Mouse (Mus musculus) megakaryocyte, adult 5-6 weeks (primary cell): ENCODE data around the gene Dgcr2. TPM values are rescaled to one million over a fixed set of nuclear protein-coding genes. Genes with fewer than 3 reads are reported as not detected.

Experiments used
- ATAC-seq: 2 replicates; pipeline ENCODE4 v1.8.0; 2016; ENCODE audit warnings: mild to moderate bottlenecking, inconsistent platforms; ENCODE audit not compliant: poor library complexity, severe bottlenecking
- total RNA-seq, 2 experiments: library from RNA; stranded (forward) in 1 of 2; stranded (reverse) in 1 of 2; fragments of 153-499, 151-499 nt in 1 of 2; fragments of 221-1000, 200-1000 nt in 1 of 2; gene quantifications; 2 replicates each; pipeline versions ENCODE4 v1.2.3 to v1.2.4; 2015 to 2017

Gene Dgcr2
- 16.1 and 20.5 TPM in 2 replicates for total RNA-seq (2015)
- total RNA-seq (2017): 32.9 and 35.6 TPM in 2 replicates

DNA sequence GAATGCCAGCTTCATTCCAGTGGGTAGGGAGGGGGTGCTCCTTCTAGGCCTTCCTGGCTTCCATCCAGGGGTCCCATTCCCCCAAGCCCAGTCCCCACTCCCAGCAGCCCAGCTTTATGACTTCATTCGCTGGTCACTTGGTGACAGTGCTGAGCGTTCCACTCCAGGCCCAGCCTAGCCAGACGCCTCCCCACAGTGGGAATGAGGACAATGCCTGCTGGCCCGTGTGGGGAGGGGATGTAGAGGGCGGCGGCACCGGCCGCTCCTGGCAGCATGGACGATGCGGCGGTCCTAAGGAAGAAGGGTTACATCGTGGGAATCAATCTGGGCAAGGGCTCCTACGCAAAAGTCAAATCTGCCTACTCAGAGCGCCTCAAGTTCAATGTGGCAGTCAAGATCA lies at the start of gene Dgcr2, which contains the start of gene Tssk2:
Gene Dgcr2 (minus strand): TSS at position 101 of the 400 bp plus-strand sequence.
Gene Tssk2 (plus strand): TSS at position 176 of the 400 bp plus-strand sequence.
- ATAC-seq: no peak

DNA sequence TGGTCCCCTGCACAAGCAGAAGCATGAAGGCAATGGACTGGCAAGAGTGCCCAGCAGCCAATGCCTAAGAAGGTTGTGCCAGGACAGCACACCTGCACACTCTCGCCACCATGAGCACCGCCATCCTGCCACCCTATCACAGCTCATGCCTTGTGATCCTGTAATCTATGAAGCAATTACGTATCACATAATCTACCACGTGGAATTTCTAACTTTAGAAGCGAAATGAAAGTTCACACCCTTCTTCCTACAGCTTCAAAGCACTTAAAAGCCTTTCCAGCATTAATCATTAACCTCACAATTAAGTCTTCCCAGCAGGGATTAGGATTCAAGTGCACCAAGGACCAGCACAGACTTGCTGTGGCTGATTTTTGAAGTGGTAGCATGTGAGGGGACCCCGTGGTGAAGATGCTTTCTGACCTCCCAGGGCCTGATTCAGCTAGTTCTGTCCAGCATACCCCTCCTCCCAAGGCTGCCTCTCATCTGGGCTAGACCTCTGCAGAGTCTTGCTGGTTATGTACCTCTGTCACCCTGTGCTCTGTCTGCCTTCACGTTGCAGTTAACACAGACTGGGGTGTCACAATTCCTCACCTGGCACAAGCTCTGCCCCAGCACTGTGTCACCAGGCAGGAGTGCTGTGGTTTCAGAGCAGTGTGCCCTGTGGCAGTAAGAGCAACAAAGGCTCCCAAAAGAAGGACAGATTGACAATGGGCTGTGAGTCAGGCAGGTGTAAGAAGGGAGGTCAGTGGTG lies 46.9 kb upstream of the Dgcr2 start:
- no peak for ATAC-seq

DNA sequence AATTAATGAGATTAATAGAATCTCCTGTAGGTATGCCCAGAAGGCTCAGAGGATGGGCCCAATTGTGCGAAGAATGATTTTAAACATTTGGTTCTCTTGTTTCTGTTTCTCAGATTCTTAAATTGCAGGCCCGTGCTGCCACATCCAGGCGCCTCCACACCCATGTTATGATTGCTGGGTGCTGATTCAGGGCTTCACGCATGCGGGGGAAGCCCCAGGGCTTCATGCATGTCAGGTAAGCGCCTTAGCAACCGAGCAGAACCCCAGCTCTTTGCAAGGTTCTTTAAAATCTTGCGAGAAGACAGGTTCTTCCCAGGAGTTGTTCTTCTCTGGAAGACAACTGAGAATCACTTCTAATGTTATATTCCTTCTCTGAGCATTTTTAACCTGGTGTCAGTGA lies 45.1 kb upstream of the Dgcr2 start:
- no peak for ATAC-seq

DNA sequence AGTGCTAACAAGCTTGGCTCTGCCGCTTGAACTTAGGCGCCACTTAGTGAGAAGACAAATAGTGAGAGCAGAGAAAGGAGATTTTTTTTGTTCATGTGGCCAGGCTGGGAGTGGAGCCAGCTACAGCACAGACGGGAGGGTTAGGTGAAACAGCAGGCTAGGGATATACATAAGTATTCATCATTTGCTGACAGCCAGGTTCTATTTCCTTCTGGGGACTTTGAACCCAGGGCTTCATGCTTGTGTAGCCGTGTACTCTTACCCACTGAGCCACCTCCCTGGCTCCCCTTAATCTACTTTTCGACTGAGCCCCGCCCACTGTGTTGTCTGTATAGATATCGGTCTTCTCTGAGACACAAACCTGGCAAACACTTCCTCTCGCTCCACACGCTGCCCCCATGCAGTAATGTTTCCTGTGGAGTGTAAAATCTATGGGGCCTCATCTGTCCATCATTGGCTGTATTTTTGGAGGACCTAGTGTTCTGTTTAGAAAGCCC lies 40.9 kb upstream of the Dgcr2 start:
- ATAC-seq: 0 out of 2 replicates have a peak, but pooled peaks have one; percentile 4

DNA sequence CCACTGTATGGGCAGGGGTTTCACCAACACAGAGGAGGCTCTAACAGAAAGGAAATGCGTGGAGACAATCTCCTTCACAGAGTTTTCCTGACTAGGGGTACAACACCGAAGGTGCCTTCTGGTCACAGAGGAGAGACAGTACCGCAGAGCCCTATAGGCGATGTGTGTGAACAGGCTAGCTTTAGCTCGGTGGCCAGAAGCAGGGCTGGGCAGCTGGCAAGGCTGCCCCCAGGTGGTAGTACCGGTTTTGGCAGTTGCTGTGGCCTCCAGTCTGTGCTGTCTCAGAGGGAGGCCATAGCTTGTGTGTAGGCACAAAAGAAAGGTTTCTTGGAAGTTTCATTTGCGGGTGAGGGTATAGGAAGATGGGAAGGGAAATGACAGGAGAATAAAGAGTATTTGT lies 40.5 kb upstream of the Dgcr2 start:
- ATAC-seq: peak; percentile 96

DNA sequence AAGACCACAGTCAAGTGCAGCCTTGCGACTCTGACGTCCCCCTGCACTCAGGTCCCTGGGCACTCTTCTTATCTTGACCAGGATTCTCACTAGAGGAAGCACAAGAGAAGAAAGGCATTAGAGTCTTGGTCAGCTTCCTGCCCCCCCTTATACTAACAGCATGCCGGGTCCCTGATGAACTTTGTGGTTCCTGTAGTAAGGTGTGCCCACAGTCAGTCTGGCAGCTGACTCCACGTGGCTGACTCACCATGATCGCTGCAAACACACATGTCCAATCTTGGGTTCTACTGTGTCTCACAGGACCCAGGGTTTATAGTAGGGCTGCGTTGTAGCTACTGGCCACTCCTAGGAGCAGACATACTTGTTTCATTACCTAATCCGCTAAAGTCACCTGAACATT lies 39.8 kb upstream of the Dgcr2 start:
- ATAC-seq: 0 out of 2 replicates have a peak, but pooled peaks have one; percentile 23

DNA sequence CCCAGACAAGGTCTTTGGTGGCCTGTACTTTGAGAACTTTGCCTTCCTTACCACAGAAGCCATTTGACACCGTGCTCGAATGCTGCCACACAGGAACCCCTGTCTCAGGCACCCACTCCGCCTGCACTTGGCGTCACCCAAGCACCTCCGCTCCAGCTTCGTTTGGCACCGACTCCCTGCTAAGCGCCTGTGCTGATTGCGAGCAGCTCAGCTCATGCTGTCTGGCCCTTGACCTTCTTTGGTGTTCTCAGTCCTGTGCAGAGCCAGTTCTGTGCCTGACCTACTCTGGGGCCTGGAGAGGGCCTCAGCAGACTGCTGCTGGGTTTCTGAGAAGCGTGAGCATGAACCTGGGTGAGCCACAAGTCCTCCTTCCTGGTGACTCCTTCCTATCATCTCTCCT lies 38.4 kb upstream of the Dgcr2 start:
- no peak for ATAC-seq

DNA sequence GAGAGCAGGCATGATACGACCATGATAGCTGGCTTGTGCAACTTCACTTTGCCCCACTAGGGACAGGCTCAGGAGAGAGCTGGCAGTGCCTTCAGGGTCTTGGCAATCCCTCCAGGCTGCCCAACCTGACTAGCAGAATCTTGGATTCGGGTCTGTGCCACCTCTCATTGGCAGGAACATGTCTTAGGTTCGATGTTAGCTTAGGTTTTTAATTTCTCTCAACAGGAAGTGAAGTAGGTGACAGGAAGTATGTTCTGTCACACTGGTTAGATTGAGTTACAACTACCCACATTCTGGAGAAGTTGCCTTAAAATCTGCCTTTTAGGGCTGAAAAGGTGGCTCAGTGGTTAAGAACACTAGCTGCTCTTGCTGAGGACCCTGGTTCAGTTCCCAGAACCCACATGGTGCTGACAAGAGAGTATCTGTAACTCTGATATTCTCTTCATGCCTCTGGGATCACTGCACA lies 36.1 kb upstream of the Dgcr2 start:
- ATAC-seq: no peak

DNA sequence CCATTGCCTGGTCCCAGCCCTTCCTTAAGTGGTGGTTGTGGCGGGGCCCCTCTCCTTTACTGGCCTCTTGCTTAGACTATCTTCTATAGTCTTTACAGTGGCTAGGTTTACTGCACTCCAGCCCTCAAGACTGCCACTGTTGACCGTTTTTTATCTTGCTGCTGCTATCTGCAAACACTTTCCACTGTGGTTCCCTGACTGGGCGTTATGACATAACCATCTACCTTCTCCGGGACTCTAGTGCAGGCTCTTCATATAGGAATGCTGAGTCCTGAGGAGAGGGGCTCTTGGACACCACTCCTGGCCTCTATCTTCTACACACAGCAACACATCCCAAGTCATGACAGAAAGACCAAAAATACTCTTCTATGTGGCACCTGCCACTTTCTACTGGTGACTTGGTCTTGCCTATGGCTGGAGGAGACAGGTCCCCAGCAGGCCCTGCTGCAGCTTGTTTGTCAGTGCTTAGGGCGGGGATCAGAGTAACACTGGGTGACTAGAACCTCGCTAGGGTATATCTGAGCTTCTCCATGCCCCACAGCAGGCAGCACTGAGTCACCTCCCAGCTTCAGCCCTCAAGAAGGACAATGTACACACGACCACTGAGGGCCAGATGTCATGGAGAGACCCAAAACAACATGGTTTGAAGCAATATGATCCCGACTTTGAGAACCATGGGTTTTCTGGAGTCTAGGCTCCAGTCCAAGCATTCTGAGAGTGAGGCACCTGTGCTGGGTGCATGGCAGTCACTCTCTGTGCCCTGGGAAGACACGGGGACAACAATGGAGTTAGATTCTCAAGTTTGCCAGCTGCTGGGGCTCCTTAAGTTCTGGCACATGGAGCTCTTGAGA lies 35.5 kb upstream of the Dgcr2 start:
- ATAC-seq: no peak

DNA sequence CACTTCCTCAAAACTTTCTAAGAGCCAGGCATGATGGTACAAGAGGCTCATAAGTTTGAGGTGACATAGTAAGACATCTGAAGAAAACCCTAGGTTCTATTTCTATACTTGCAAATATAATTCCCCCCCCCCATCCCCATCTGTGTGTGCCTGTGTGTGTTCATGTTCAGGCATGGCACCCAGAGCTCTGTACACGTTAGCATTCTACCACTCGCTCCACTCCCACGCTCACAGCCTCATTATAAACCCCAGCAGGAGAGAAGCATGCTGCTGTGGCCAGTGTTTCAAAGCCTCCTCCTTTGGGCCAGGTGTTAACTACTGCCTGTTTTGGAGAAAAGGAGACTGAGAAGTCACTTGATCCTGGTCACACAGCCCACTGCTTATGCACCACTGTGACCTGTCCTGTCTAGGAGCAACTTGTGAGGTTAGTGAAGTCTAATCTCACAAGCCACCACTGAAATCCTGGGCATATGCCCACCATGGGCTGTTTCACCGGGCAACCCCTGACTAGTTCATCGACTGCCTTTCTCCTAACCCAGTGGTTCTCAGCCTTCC lies 33.6 kb upstream of the Dgcr2 start:
- ATAC-seq: no peak

DNA sequence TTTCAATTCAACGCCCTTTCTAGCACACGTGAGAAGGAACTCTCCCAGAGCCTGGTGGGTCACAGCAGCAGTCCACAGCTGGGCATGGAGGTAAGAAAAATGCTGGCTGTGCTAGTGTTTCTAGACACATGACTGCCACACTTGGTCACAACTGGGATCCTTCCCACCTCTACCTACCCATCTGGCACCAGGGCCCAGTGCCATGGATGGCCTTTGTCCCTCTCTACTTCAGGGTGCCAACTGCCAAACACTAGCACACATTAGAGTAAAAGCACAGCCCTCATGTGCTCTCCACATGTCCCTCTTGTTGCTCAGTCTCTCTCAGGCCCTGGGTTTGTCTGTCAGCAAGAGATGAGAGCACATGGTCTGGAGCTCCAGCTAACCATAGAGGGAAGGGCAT lies 31.3 kb upstream of the Dgcr2 start:
- no peak for ATAC-seq

DNA sequence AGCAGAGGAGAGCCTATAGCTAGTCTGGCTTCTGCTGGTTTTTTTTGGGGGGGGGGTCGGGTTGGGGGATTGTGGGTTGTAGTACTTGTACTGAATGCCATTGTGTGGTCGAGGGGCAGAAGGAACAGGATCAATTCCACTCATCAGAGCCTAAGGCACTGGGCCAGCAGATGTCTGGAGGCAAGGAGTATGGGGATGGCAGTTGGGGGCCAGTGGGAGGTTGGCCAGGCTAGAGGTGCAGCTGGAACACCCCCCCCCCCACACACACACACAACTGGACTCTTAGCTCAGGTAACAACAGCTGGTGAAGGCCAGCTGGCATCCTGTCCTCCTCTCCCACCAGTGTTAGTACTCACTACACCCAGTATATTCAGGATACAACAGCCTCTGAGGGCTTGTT lies 30.8 kb upstream of the Dgcr2 start:
- no peak for ATAC-seq

DNA sequence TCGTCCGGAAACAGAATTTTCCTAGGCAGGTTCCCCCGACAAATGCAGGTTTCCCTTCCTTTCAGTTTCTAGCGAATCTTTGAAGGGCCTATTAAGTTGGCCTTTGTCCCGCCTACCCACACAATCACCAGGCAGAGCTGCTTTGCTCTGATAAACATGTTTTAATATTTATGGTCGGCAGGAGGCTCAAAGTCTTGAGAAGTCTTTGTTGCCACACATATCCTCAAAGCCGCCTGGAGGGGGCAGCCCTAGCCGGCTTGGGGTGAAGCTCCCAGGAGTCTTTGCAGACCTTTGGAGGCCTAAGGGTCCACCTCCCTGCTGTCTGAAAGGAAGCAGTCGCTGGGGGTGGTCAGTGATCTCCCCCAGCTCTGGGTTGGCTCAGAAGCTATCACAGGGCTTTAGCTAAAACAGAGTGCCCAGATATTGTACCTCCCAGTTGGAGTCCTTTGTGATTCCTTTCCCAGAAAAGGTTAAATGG lies 30.3 kb upstream of the Dgcr2 start:
- ATAC-seq: peak; percentile 82

DNA sequence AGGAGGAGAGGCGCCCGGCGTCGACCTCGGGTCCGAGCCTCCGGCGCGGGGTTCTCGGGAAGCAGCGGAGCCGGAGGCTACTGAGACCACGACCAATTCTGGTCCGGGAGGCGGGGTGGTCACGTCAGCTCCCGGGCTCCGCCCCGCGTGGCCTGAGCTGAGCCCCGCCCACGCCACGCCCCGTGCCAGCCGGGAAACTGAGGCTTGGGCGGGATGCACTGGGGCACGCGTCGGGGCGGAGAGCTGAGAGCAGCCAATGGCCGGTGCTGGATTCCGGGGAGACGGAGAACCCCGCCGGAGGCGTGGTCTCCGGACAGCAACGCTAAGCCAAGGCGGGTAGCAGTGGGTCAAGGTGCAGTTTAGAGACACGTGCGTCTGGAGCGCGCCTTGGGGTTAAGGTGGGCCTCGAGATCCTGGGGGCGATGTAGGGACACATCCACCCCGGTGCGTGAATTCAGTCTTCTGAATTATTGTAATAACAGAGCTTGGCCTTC lies 29.8 kb upstream of the Dgcr2 start, which contains the start of gene Slc25a1:
Gene Slc25a1 (minus strand): TSS at position 133 of the 494 bp plus-strand sequence.
- ATAC-seq: peak; percentile 61

DNA sequence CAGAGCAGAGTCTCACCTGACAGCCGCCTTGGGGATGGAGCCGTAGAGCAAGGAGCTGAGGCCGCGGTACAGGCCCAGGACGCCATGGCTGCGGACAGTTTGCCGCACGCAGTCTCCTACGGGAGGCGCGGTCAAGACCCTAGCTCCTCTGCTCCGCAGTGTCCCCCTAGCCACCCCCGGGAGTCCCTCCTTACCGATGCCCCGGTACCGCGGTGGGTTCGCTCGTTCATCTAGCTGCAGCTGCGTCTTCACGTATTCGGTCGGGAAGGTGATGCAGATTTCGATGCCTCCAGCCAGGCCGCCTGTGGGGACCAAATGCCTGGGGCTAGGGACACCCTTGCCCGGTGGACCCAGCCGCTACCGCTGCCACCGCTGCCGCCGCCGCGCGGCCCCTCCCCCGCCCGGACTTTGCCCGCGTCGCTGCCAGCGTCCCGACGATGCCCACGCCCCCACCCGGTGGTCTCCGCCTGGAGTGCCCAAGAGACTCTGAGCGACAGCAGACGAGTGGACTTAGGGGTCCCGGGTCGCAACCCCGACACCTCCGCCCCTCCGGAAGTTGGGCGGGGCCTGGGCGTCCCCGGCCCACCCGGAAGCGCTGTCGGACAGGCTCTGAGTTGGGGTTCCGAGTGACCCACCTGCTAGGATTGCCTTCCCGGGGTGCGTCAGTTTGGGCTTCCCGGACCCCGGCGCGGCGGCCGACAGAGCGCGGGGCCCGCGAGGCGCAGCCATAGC lies 29.2 kb upstream of the Dgcr2 start:
- peak; percentile 13; the same call in 1 of the 2 replicates for ATAC-seq

DNA sequence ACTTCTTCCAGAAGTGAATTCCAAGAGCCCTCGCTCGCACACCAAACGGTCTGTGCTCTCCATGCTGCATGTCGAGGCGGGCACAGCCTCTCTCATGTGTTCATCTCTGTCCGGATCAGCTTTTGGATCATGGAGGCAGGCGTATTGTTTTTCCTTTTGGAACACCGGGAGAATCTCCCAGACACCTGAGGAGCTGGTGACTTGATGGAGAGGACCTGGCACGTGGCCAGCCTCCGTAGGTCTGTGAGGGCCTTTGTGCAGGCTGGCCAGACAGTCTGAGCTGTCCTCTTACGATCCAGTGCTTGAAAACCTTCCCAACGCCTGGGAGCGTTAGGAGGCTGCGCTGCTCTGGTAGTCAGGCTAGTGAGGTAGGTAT lies 23.8 kb upstream of the Dgcr2 start:
- ATAC-seq: peak; percentile 11; the same call in 1 of the 2 replicates

DNA sequence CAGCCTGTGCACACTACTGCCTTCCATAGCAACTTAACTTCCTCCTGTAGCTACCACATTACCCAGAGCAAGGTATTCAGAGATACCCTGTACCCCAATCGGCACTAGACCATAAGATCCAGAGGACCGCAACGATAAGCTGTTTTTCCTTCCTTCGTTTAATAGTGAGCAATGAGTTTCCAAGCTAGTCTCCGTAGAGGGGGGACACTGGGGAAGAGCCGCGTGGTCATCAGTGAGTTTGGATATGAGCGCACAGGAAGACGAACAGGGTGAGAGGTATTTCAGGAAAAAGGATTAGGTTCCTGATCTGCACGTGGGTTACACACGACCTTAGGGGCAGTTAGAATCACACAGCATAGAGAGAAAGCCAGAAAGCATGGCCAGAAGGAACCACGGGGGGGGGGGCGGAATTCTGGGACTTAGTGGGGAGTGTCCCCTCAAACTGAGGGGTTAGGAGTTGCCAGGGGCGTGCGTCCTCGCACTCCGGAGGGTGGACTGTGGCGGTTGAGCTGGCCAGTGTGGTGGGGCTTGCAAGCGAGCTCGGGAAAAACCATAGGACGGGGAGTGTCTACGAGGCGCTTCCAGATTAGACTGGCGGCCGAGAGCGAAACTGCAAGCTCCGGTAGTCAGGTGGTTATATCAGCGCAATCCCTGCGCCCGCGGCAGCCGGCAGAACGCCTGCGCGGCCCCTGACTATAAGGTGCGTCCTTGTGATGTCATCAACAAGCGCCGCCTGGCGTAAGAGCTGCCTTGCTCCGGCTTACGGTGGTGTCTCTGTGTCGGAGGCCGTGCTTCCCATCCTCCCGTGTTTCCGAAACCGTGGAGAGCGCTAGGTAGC lies 23.2 kb upstream of the Dgcr2 start:
- peak; percentile 95 for ATAC-seq

DNA sequence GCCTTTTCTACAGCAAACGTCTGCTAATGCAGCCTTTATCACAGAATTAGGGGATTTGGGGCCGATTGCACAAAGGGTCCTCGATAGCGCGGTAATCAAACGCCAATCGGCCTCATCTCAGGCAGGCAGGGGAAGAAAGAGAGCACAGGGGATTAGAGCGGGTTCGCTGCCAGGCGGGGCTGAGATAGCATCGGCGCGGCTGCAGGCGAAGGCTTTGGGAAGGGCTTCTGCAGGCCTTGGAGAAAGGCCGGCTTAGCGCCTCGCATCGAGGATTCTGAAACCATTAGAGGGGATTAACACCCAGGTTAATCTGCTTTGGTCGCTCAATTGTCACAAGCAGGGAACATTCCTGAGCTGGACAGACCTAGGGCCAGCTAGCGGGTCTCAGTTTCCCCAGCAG lies 22.2 kb upstream of the Dgcr2 start:
- ATAC-seq: no peak
